Mouse (Mus musculus) megakaryocyte, embryonic 14.5 days (primary cell): ENCODE measurements around the gene Spem1.

Experiments
- FLI1 ChIP-seq: IDR thresholded peaks from 2 replicates; pipeline ENCODE4 v1.6.1; 2012; ENCODE audit warnings: low read length, inconsistent platforms, mixed read lengths
- GATA1 ChIP-seq: IDR thresholded peaks from 3 replicates; pipeline ENCODE4 v1.6.1; 2012; ENCODE audit warnings: mixed read lengths, low read length, inconsistent platforms, borderline replicate concordance

GRCm38 (mm10) chr11:69781828-69782227, 40.2 kb downstream of the Spem1 start:
- TF ChIP-seq GATA1 (no peak), FLI1 (no peak)
